Mouse (Mus musculus) kidney, postnatal 25 days (tissue): Measurements from ENCODE around the gene Cenpv.

Experiments used
- DNase-seq, 2 experiments: peaks; one replicate each; pipeline ENCODE4 v3.0.0; 2021; ENCODE audit warnings: mixed read lengths in 2 of 2

Cenpv gene

DNA sequence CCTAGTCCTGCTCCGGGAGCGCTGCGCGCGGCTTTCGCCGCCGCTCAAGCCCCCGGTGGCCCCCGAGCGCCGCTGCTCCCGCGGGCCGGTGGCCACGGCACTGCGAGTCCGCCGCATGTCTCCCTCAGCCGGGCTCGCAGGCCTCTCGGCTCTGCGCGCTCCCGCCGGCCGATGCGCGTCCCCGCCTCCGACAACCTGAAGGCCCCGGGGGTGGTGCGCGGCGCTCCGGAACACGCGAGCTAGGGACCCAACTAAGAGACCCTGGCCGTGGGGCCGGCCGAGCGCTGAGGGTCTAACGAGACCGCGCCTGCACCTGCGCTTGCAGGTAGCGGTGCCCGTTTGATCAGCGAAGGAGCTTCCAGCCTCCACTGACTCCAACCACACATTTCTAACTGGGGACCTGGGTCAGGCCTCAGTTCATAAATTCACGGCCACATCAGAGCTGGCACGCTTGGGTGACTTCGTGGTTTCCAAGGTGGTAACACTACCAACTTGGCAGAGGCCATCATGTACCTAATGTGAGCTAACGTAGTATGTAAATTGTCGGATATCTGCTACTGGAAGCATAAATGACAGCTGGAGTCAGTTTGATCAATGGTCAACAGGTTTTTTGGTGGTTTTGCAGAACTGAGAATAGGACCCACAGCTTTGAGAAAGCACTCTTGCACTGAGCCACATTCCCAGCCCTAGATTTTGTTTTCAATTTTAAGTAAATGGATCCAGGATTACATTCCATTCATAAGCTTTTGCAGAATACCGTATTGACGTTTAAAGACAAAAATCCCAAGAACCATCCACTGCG lies at the start of gene Cenpv:
Cenpv (minus strand) TSS at position 173 of the 802 bp plus-strand sequence.
- peak; percentile 78 to 86 for DNase-seq

GRCm38 (mm10) chr11:62587034-62587433 lies 48.0 kb upstream of the Cenpv start:
- no peak for DNase-seq

DNA sequence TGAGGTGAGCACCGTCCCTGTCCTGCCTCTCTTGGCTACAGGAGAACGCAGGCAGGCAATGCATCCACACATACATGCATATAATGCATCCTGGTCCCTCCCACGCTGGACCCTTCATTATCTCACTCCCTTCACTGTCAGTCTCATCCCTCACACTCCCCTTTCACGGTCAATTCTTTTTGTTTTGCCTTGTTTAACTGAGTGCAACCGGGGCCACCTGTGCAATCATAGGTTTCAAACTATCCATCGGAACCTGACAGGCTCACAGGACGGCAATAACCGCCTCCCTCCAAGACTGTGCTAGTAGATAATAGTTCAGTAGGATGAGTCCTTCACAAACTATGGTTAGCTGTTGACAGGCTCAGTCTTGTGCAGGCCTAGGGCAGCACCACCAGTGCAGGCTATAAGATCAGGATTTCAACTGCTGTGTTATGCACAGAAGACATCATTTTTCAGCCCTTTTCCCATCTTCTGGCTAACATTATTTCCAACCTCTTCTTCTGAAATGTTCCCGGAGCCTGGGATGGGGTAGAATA lies 45.7 kb upstream of the Cenpv start:
- no peak for DNase-seq

DNA sequence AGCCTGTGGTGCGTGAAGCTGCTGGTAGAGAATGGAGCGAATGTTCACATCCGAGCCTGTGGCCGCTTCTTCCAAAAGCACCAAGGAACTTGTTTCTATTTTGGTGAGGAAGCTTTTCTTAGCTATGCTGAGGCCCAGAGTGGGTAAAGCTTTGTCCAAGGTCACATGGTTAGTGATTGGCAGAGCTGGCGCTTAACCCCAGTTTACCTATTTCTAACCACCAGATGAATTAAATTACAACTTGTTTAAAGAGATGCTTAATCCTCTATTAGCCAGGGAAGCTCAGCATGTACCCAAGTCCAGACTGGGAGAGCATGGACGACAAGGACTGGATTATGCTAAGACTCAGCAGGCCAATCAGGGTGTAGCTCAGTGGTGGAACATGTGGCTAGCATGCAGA lies 44.0 kb upstream of the Cenpv start:
- no peak for DNase-seq

DNA sequence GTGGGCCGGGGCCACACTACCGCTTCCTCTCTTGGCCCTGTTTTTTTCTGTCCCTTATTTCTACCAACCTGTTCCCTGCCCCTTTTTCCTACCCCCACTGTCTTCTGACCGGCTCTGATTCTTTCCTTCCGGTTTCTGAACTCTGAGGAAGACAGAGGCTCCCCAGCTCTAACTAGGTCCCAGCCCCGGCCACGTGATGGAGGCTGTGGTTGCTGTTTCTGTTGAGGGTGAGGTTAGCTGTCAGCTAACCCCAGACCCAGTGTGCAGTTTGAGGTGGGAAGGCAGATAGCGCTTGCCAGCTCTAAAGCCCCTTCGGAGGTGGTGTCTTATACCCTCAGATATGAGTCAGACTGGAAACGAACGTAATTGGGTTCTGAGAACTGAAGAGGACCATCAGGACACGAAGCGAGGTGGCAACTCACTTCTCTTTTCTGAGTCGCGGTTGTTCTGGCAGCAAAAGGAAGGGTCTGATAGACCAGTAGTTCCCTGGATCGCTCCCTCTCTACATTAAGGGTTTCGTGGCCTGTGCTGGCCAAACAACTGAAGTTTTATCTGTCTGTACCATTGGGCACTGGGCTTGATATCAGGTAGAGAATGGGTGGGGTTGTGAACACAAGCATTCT lies 37.6 kb upstream of the Cenpv start:
- DNase-seq = no peak

- DNase-seq = peak; percentile 34 to 64
Observed at GRCm38 (mm10) chr11:62575659-62576438, 36.8 kb upstream of the Cenpv start.

GRCm38 (mm10) chr11:62575297-62575658 lies 36.2 kb upstream of the Cenpv start:
- DNase-seq = peak; percentile 84 to 92

DNA sequence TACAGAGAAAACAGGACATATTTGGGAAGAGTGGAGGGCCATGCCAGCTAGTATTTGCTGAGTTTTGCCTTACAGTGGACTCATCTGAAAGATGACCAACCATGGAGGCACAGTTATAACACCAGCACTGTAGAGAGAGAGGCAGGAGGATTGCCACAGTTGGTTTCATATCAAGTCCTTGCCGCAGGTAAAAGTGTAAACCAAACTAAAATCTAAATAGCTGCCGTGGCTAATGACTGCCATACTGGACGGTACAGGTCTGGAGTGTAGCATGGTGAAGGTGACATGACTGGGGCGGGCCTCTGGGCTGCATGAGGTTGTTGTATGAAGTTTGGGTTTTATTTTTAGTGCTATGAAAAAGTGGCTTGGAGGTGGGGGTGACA lies 35.6 kb upstream of the Cenpv start:
- DNase-seq = no peak

DNA sequence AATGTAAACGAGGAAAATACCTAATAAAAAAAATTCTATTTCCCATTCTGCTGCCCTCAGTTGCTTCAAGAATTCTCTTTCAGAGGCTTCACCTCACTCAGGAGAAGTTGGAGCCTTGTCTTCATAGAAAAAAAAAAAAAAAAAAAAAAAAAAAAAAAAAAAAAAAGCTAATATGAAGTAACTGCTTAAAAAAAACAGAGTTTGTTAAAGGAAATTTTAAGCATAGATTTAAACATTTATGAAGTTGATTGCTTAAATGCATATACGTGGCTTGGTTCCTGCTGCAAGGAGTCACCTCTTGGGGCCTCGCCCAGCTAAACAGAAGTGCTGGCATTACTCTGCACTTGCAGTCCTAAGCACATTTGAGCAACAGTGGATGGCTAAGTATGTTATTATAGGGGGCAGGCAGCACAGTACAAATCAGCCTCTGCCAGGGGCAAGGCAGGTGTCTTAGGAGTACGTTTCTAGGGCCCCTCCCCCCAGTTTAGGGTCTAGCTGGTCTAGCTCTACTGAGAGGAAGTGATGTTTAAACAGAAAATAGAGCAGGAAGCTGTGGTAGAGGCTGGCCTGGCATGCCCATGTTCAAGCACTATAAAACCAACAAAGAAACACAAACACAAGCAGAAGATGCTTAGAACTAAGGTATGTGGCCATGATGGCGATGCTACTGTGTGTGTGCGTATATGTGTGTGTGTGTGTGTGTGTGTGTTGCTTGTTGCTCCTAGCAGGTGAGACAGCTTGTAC lies 35.1 kb upstream of the Cenpv start, which contains the start of gene Trpv2:
Trpv2 (plus strand) TSS at position 528 of the 744 bp plus-strand sequence.
- no peak for DNase-seq

DNA sequence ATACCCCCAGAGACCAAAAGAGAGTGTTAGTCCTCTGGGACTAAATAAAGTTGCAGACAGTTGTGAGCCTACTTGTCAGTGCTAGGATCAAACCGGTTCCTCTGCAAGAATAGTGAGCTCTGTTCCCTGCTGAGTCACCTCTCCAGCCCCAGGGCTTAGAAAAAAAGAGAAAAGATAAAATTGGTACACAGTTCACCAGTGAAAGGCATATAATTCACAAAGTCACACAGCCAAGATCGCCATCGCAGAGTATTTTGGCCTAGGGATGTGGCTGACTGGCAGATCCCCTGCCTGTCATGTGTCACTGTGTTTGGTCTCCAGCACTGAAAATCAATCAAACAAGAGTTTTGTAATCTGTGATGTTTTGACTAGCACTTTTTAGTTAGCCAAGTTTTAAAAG lies 29.2 kb upstream of the Cenpv start:
- no peak for DNase-seq

DNA sequence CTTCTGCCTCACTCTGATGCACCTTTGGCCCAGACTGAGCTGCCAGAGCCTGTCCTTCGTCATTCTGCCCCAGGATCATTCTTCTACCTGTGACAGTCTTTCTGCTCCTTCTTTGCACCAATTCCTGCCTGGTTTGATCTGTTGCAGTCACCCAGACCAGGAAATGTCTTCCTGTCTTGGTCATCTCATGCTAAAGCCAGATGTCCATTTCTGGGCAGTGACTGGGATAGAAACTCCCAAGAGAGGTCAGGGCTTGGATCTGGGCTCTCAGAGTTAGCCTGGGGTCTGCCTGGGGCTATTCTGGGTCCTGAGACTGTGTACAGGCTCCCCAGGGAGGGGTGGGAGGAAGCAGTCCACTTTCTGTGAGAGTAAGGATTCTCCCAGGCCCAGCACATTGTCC lies 27.1 kb upstream of the Cenpv start:
- DNase-seq = no peak

GRCm38 (mm10) chr11:62565747-62566146 lies 26.7 kb upstream of the Cenpv start:
- no peak for DNase-seq

DNA sequence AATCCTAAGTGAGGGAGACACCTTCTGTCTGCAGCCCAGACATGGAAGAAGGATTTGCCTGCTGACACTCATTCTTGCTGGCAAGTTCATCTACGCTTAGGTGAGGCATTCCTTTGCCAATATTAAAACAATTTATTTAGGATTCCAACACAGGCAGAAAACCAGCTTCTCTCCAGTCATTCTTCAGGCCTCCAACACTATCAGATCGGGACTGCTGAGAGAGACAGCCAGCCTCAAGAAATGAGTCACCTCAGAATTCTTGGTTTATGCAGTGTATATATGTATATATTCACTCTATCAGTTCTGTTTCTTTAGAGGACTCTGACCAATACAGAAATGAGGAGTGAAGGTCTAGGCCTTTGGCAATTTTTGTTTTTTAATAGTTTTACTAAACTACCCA lies 24.5 kb upstream of the Cenpv start:
- DNase-seq = no peak

GRCm38 (mm10) chr11:62560463-62561016 lies 21.5 kb upstream of the Cenpv start:
- DNase-seq = peak; percentile 25 to 43

GRCm38 (mm10) chr11:62558961-62559646 lies 20.0 kb upstream of the Cenpv start:
- peak; percentile 90 to 96 for DNase-seq

GRCm38 (mm10) chr11:62558152-62558551 lies 19.1 kb upstream of the Cenpv start:
- DNase-seq = no peak

DNA sequence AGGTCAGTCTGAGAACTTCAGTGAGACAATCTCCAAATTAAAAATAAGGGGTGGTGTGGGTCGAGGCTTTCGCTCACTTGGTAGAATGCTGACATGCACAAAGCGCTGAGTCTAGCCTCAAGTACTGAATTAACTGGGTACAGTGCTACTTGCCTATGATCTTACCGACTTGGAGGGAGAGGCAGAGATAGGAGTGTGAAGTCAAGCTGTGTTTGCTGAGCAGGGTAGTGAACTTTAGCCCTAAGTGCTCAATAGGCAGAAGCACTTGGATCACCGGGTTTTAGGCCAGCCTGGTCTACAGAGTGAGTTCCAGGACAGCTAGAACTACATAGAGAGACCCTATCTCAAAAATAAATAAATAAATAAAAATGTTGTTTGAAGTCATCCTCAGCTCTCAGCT lies 18.1 kb upstream of the Cenpv start:
- peak; percentile 42 to 76 for DNase-seq

GRCm38 (mm10) chr11:62555896-62556412 lies 16.9 kb upstream of the Cenpv start:
- no peak for DNase-seq

DNA sequence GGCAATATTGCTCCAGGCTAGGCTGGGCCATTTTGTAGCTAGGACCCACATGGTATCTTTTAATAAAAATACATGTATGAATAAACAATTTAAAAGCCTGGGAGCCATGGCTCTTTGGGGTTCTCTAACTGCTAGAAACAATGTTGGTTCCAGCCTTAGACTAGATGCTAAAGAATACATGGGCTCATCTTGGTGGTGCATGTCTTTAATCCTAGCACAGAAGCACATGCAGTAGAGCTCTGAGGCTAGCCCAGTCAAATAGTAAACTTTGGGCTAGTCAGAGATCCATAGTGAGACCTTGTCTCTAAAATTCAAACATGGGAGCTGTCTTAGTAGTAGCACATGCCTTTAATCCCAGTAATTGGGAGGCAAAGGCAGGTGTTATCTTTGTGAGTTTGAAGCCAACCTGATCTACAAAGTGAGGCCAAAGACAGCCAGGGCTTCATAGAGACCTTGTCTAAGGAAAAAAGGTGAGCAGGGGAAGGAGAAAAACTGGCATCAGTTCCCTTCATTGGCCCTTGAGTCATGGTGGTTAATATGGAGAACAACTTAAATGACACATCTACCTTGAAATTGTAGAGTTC lies 16.0 kb upstream of the Cenpv start:
- no peak for DNase-seq

GRCm38 (mm10) chr11:62554163-62554855 lies 15.2 kb upstream of the Cenpv start:
- no peak for DNase-seq
